Mouse (Mus musculus) stomach, embryonic 15.5 days (tissue): Measurements from ENCODE around the gene Lcat. TPM values are rescaled to one million over a fixed set of nuclear protein-coding genes. Genes with fewer than 3 reads are reported as not detected.
A peak's percentile ranks its signal among the peaks of the same experiment; 100 is the strongest.
"Not testable (repeated sequence)": the region's sequence is repeated elsewhere in the genome, so short reads cannot be mapped to it uniquely, and the experiment has no call there.

Source experiments
- ATAC-seq: fragments of 200-750 bp; cut with Nextera tagmentation; 2 replicates; pipeline ENCODE4 v1.8.0; 2017; ENCODE audit warnings: low read depth, moderate number of reproducible peaks, moderate TSS enrichment; ENCODE audit not compliant: insufficient read depth, low FRiP score
- H3K27ac ChIP-seq: fragments of 300-500 bp; sonication (generic); 2 replicates; pipeline ENCODE4 v1.5.1; 2015; ENCODE audit warnings: mild to moderate bottlenecking, inconsistent platforms
- H3K27me3 ChIP-seq: fragments of 300-500 bp; sonication (generic); replicated peaks from 2 replicates; pipeline ENCODE4 v1.6.1; 2015; ENCODE audit warnings: inconsistent platforms
- H3K36me3 ChIP-seq: fragments of 300-500 bp; sonication (generic); 2 replicates; pipeline ENCODE4 v1.6.1; 2015; ENCODE audit warnings: inconsistent platforms
- H3K4me1 ChIP-seq: fragments of 300-500 bp; sonication (generic); 2 replicates; pipeline ENCODE4 v1.6.1; 2015; ENCODE audit warnings: inconsistent platforms
- H3K4me2 ChIP-seq: fragments of 300-500 bp; sonication (generic); 2 replicates; pipeline ENCODE4 v1.6.1; 2015; ENCODE audit warnings: mild to moderate bottlenecking, inconsistent platforms
- H3K4me3 ChIP-seq: fragments of 300-500 bp; sonication (generic); replicated peaks from 2 replicates; pipeline ENCODE4 v1.5.1; 2015; ENCODE audit warnings: inconsistent platforms
- H3K9ac ChIP-seq: fragments of 300-500 bp; sonication (generic); 2 replicates; pipeline ENCODE4 v1.6.1; 2015; ENCODE audit warnings: inconsistent platforms
- H3K9me3 ChIP-seq: fragments of 300-500 bp; sonication (generic); 2 replicates; pipeline ENCODE4 v1.6.1; 2016; ENCODE audit warnings: inconsistent platforms
- WGBS: fragments of 180-500 bp; shearing (Covaris S2); methylation state at CpG from one replicate; pipeline ENCODE4 v1.1.7; 2015; 5-methylcytosine and 5-hydroxymethylcytosine counted together
- polyA plus RNA-seq: library from polyadenylated mRNA; unstranded; fragments of >200 nt; fragmentation: Nextera tagmentation; extraction: Ambion mirVana; gene quantifications from 2 replicates; pipeline ENCODE4 v1.2.1, GENCODE M21; 2015

The Lcat gene
- 2.9 and 5.8 TPM in 2 replicates for polyA plus RNA-seq

GRCm38 (mm10) chr8:105943321-105943739 lies at the start of gene Lcat:
TSS of gene Lcat (minus strand) at chr8:105943382.
- WGBS = 76% methylated on average over 8 of the region's 8 CpGs
- ATAC-seq = no peak
- peaks cover 52% of the 10 kb centered on the region for H3K36me3 ChIP-seq

GRCm38 (mm10) chr8:105992499-105992898 lies 49.3 kb upstream of the Lcat start:
- no peak for ATAC-seq
- WGBS = 58% methylated on average over 5 of the region's 5 CpGs
- H3K4me3 ChIP-seq = no peak overlapping the region

More at GRCm38 (mm10) chr8:105943321-105943739, at the start of gene Lcat:
- H3K9ac ChIP-seq = no peak within 1 kb of the TSS
- H3K4me2 ChIP-seq = no peak within 1 kb of the TSS
- H3K9me3 ChIP-seq = no peaks in the 10 kb centered on the region
- H3K4me3 ChIP-seq = no peak within 1 kb of the TSS
- H3K27ac ChIP-seq = no peak within 1 kb of the TSS
- H3K27me3 ChIP-seq = no peaks in the 10 kb centered on the region
- peaks cover 4% of the 10 kb centered on the region; the same call in 1 of the 2 replicates for H3K4me1 ChIP-seq

GRCm38 (mm10) chr8:105991546-105991945 lies 48.4 kb upstream of the Lcat start:
- Histone ChIP-seq H3K27ac (no peak overlapping the region), H3K4me3 (no peak overlapping the region), H3K9me3 (no peaks in the 10 kb centered on the region), H3K27me3 (no peaks in the 10 kb centered on the region), H3K4me2 (0 out of 2 replicates have a peak overlapping the region, but pooled peaks have one; percentile 34), H3K4me1 (peaks cover 4% of the 10 kb centered on the region; the same call in 1 of the 2 replicates), H3K9ac (no peak overlapping the region), H3K36me3 (no peaks in the 10 kb centered on the region)
- no peak for ATAC-seq
- 84% methylated on average over 2 of the region's 2 CpGs for WGBS

More at GRCm38 (mm10) chr8:105992499-105992898, 49.3 kb upstream of the Lcat start:
- Histone ChIP-seq H3K36me3 (no peaks in the 10 kb centered on the region), H3K9me3 (no peaks in the 10 kb centered on the region), H3K9ac (no peak overlapping the region), H3K4me2 (no peak overlapping the region), H3K27me3 (no peaks in the 10 kb centered on the region), H3K4me1 (peaks cover 4% of the 10 kb centered on the region; the same call in 1 of the 2 replicates), H3K27ac (no peak overlapping the region)

- Histone ChIP-seq H3K4me1 (peaks cover 4% of the 10 kb centered on the region; the same call in 1 of the 2 replicates), H3K4me3 (no peak within 1 kb of the TSS), H3K36me3 (no peaks in the 10 kb centered on the region), H3K9me3 (no peaks in the 10 kb centered on the region), H3K9ac (no peak within 1 kb of the TSS), H3K27ac (no peak within 1 kb of the TSS), H3K4me2 (peak within 1 kb of the TSS; percentile 34; the same call in 1 of the 2 replicates), H3K27me3 (no peaks in the 10 kb centered on the region)
- peak; percentile 65; the same call in 1 of the 2 replicates for ATAC-seq
- 9% methylated on average over 15 of the region's 15 CpGs for WGBS
Measured at GRCm38 (mm10) chr8:105990856-105991387, 47.7 kb upstream of the Lcat start, which contains the start of gene Dus2. TSS of gene Dus2 (plus strand) at chr8:105991337.

- Histone ChIP-seq H3K4me1 (peaks cover 4% of the 10 kb centered on the region; the same call in 1 of the 2 replicates), H3K27ac (no peak overlapping the region), H3K4me2 (no peak overlapping the region), H3K4me3 (no peak overlapping the region), H3K27me3 (no peaks in the 10 kb centered on the region), H3K9ac (no peak overlapping the region), H3K36me3 (no peaks in the 10 kb centered on the region), H3K9me3 (no peaks in the 10 kb centered on the region)
- WGBS = 84% methylated on average over 11 of the region's 11 CpGs
- no peak for ATAC-seq
Measured at GRCm38 (mm10) chr8:105988546-105988945, 45.4 kb upstream of the Lcat start.

GRCm38 (mm10) chr8:105983406-105983805 lies 40.2 kb upstream of the Lcat start:
- H3K9ac ChIP-seq, H3K4me3 ChIP-seq, H3K4me2 ChIP-seq, H3K27ac ChIP-seq, ATAC-seq, H3K36me3 ChIP-seq, H3K9me3 ChIP-seq, H3K27me3 ChIP-seq, H3K4me1 ChIP-seq: not testable (repeated sequence)
- WGBS = 72% methylated on average over 11 of the region's 11 CpGs

- Histone ChIP-seq H3K4me3 (no peak overlapping the region), H3K27ac (no peak overlapping the region), H3K4me1 (no peaks in the 10 kb centered on the region), H3K9ac (no peak overlapping the region), H3K9me3 (no peaks in the 10 kb centered on the region), H3K36me3 (no peaks in the 10 kb centered on the region), H3K4me2 (no peak overlapping the region), H3K27me3 (no peaks in the 10 kb centered on the region)
- no peak for ATAC-seq
- 91% methylated on average over 1 of the region's 1 CpGs for WGBS
Measured at GRCm38 (mm10) chr8:105981146-105981545, 38.0 kb upstream of the Lcat start.

GRCm38 (mm10) chr8:105979325-105979724 lies 36.1 kb upstream of the Lcat start, which contains the start of gene Dpep3:
TSS of gene Dpep3 (minus strand) at chr8:105979429.
- no peaks in the 10 kb centered on the region for H3K9me3 ChIP-seq
- no peak within 1 kb of the TSS for H3K9ac ChIP-seq
- WGBS = 91% methylated on average over 15 of the region's 15 CpGs
- no peak within 1 kb of the TSS for H3K4me2 ChIP-seq
- no peak within 1 kb of the TSS for H3K4me3 ChIP-seq
- no peaks in the 10 kb centered on the region for H3K36me3 ChIP-seq
- ATAC-seq = no peak
- H3K4me1 ChIP-seq = no peaks in the 10 kb centered on the region
- H3K27me3 ChIP-seq = no peaks in the 10 kb centered on the region
- H3K27ac ChIP-seq = no peak within 1 kb of the TSS

- 71% methylated on average over 7 of the region's 7 CpGs for WGBS
- Histone ChIP-seq H3K27me3 (no peaks in the 10 kb centered on the region), H3K27ac (no peak overlapping the region), H3K9me3 (no peaks in the 10 kb centered on the region), H3K4me1 (no peaks in the 10 kb centered on the region), H3K4me2 (no peak overlapping the region), H3K36me3 (no peaks in the 10 kb centered on the region), H3K9ac (no peak overlapping the region), H3K4me3 (no peak overlapping the region)
- no peak for ATAC-seq
Measured at GRCm38 (mm10) chr8:105975363-105975762, 32.2 kb upstream of the Lcat start.

- H3K27ac ChIP-seq = no peak overlapping the region
- no peaks in the 10 kb centered on the region for H3K36me3 ChIP-seq
- H3K9me3 ChIP-seq = no peaks in the 10 kb centered on the region
- no peak for ATAC-seq
- no peak overlapping the region for H3K4me2 ChIP-seq
- 72% methylated on average over 8 of the region's 8 CpGs for WGBS
- peaks cover 10% of the 10 kb centered on the region for H3K4me1 ChIP-seq
- H3K4me3 ChIP-seq = no peak overlapping the region
- no peak overlapping the region for H3K9ac ChIP-seq
- H3K27me3 ChIP-seq = no peaks in the 10 kb centered on the region
Measured at GRCm38 (mm10) chr8:105971019-105971720, 28.0 kb upstream of the Lcat start.

GRCm38 (mm10) chr8:105969367-105969766 lies 26.2 kb upstream of the Lcat start:
- Histone ChIP-seq H3K27ac (no peak overlapping the region), H3K4me1 (peaks cover 16% of the 10 kb centered on the region), H3K9ac (no peak overlapping the region), H3K36me3 (no peaks in the 10 kb centered on the region), H3K9me3 (no peaks in the 10 kb centered on the region), H3K4me2 (no peak overlapping the region), H3K27me3 (no peaks in the 10 kb centered on the region), H3K4me3 (no peak overlapping the region)
- WGBS = 82% methylated on average over 1 of the region's 1 CpGs
- no peak for ATAC-seq

- 10% methylated on average over 19 of the region's 19 CpGs for whole genome bisulfite sequencing
- H3K27me3 ChIP-seq = no peaks in the 10 kb centered on the region
- H3K9ac ChIP-seq = no peak overlapping the region
- H3K27ac ChIP-seq = peak overlapping the region; percentile 94
- peak overlapping the region; percentile 72 for H3K4me3 ChIP-seq
- peaks cover 22% of the 10 kb centered on the region for H3K4me1 ChIP-seq
- no peaks in the 10 kb centered on the region for H3K9me3 ChIP-seq
- peak; percentile 48; the same call in 1 of the 2 replicates for ATAC-seq
- H3K4me2 ChIP-seq = peak overlapping the region; percentile 69
- H3K36me3 ChIP-seq = no peaks in the 10 kb centered on the region
Measured at GRCm38 (mm10) chr8:105966692-105967311, 23.6 kb upstream of the Lcat start.
